Mouse (Mus musculus): ENCODE measurements around the gene Sfxn2. TPM values are rescaled to one million over a fixed set of nuclear protein-coding genes. Genes with fewer than 3 reads are reported as not detected.

Sfxn2 gene
- polyA plus RNA-seq, 1 experiment from 2014 or later = 14.8 TPM

DNA sequence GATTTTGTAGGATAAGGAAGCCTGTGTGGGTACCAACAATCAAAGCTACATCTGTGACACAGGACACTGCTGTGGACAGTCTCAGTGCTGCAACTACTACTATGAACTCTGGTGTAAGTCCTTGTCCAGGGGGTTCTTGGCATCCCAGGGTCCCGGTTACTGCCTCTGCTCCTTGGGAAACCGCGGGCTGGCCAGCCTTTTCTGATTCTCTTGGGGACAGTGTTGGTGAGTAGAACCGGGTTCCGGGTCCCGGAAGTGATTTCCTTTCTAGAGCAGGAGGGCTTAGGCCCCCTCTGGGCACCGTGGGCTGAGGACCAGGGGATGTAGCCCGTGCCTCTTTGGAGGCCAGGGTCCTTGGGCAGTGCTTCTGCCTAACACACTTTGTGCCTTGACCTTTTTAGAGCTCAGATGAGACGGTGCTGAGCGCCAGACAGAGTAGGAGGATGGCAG lies 71.2 kb downstream of the Sfxn2 start:
- H3K4me1 ChIP-seq (replicated peaks; ENCODE audit: control insufficient read depth, insufficient read depth, low read length) = peaks cover 45% of the 10 kb centered on the region
- 0 out of 2 replicates have a peak overlapping the region, but pooled peaks have one; percentile 12 for H3K9ac ChIP-seq (replicated peaks; ENCODE audit: low read depth, low read length)
- no peaks in the 10 kb centered on the region for H3K27me3 ChIP-seq (replicated peaks; ENCODE audit: control insufficient read depth, insufficient read depth, low read length)
- 82% methylated on average over 10 of the region's 10 CpGs for WGBS
- no peaks in the 10 kb centered on the region for H3K36me3 ChIP-seq (ENCODE audit: control insufficient read depth, insufficient read depth)
- no peak for ATAC-seq
- H3K9me3 ChIP-seq (ENCODE audit: control insufficient read depth, low read length) = no peaks in the 10 kb centered on the region
- no peak overlapping the region for H3K4me3 ChIP-seq (replicated peaks; ENCODE audit: low read length)
- H3K4me2 ChIP-seq (ENCODE audit: low read length) = no peak overlapping the region
- H3K27ac ChIP-seq (ENCODE audit: low read length) = peak overlapping the region; percentile 38; the same call in 1 of the 2 replicates

DNA sequence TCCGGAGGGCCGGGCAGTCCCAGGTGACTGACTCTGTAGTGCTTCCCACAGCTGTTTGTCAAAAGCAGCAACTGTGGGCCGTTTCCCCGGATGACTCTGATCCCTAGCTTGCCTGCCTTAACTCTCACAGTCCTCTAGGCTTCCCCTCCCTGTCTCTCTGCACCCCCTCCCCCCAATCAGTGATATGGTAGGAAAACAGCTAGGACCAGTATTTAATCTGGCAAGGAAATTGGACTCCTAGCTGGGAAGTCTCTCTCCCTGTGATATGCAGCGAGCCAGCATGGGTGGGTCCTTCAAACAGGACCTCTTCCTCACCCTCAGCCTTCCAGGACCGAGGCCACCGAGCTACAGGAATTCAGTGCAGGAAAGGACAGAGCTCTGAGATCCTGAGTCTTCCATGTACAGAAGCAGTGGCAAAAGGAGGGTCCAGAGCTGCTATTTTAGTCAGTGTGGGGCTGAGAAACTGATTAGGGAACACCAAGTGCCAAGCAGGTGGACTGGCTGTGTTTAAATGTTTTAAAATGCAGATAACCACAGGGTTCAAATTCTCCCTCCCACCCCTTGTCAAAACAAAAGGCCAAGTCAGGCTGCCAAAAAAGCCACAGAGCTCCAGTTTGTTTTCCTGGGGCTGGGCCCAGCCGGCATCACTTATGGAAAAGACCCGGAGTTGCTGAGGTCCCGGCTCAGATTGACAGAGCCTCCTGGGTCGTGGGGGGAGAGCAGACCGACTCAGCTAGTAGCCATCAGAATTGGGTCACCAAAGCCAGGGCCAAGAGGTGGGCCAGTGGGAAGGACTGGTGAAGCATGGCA lies 71.8 kb downstream of the Sfxn2 start:
- WGBS = 21% methylated on average over 12 of the region's 12 CpGs
- Histone ChIP-seq H3K4me3 (replicated peaks; ENCODE audit: low read length) (no peak overlapping the region), H3K4me2 (ENCODE audit: low read length) (no peak overlapping the region), H3K27ac (ENCODE audit: low read length) (peak overlapping the region; percentile 38), H3K9ac (replicated peaks; ENCODE audit: low read depth, low read length) (no peak overlapping the region), H3K27me3 (replicated peaks; ENCODE audit: control insufficient read depth, insufficient read depth, low read length) (no peaks in the 10 kb centered on the region), H3K36me3 (ENCODE audit: control insufficient read depth, insufficient read depth) (no peaks in the 10 kb centered on the region), H3K4me1 (replicated peaks; ENCODE audit: control insufficient read depth, insufficient read depth, low read length) (peaks cover 45% of the 10 kb centered on the region), H3K9me3 (ENCODE audit: control insufficient read depth, low read length) (no peaks in the 10 kb centered on the region)
- peak; percentile 58 for ATAC-seq

DNA sequence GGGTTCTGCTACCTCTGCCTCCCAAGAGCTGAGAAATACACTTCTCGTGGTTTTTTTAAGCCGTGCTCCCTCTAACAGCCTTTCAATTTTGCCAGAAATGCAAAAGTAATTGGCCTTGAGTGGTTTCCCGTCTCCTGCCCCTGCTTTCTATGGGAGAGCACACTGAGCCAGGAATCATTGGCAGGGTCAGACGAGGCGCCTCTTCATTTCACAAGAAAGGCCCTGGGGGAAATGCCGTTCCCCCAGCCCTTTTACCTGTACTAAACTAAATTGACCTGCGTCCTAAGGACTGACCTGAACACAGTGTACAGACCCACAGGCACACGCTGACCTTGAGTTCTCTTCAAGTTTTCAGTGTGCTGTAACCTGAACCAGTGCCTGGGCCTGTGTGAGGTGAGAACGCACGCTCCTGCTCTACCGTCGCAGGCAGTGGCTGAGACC lies 72.9 kb downstream of the Sfxn2 start:
- H3K9me3 ChIP-seq (ENCODE audit: control insufficient read depth, low read length) = no peaks in the 10 kb centered on the region
- 72% methylated on average over 12 of the region's 12 CpGs for WGBS
- peaks cover 43% of the 10 kb centered on the region for H3K4me1 ChIP-seq (replicated peaks; ENCODE audit: control insufficient read depth, insufficient read depth, low read length)
- no peak overlapping the region for H3K9ac ChIP-seq (replicated peaks; ENCODE audit: low read depth, low read length)
- H3K36me3 ChIP-seq (ENCODE audit: control insufficient read depth, insufficient read depth) = no peaks in the 10 kb centered on the region
- H3K27me3 ChIP-seq (replicated peaks; ENCODE audit: control insufficient read depth, insufficient read depth, low read length) = no peaks in the 10 kb centered on the region
- H3K4me3 ChIP-seq (replicated peaks; ENCODE audit: low read length) = no peak overlapping the region
- ATAC-seq = no peak
- no peak overlapping the region for H3K27ac ChIP-seq (ENCODE audit: low read length)
- no peak overlapping the region for H3K4me2 ChIP-seq (ENCODE audit: low read length)

DNA sequence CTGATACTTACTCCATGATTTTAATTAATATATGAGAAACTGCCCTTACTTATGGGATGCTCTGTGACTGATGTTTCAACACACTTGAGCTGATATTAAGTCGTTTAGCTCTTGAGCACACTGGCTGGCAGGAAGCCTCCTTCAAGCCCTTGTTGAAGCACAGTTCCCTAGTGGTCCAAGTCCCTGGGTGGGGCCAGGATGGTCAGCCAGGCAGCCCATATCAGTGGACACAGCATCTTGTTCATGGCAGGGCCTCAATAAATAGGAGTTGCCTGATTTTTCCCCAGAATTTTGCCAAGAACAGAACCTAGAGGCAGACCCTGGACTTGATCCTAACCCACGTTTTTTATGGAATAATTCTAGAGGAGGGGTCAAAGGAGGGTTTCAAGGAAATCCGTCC lies 74.1 kb downstream of the Sfxn2 start:
- Histone ChIP-seq H3K36me3 (ENCODE audit: control insufficient read depth, insufficient read depth) (no peaks in the 10 kb centered on the region), H3K4me2 (ENCODE audit: low read length) (no peak overlapping the region), H3K4me3 (replicated peaks; ENCODE audit: low read length) (no peak overlapping the region), H3K27me3 (replicated peaks; ENCODE audit: control insufficient read depth, insufficient read depth, low read length) (no peaks in the 10 kb centered on the region), H3K9ac (replicated peaks; ENCODE audit: low read depth, low read length) (no peak overlapping the region), H3K9me3 (ENCODE audit: control insufficient read depth, low read length) (no peaks in the 10 kb centered on the region), H3K27ac (ENCODE audit: low read length) (no peak overlapping the region), H3K4me1 (replicated peaks; ENCODE audit: control insufficient read depth, insufficient read depth, low read length) (peaks cover 31% of the 10 kb centered on the region)
- ATAC-seq = no peak
- 78% methylated on average over 3 of the region's 3 CpGs for WGBS

Other genes with a start within 250 kb of the Sfxn2 start
- 74.1 and 89.8 TPM in 2 replicates for gene Psd, start 246.2 kb upstream of the Sfxn2 start, polyA plus RNA-seq (2015; fragmentation: Nextera tagmentation; extraction: Ambion mirVana)
- 40.1 and 44.2 TPM in 2 replicates for gene Fbxl15, start 245.2 kb upstream of the Sfxn2 start, polyA plus RNA-seq (2015; fragmentation: Nextera tagmentation; extraction: Ambion mirVana)
- 375 and 392 TPM in 2 replicates for gene Cuedc2, start 234.7 kb upstream of the Sfxn2 start, polyA plus RNA-seq (2015; fragmentation: Nextera tagmentation; extraction: Ambion mirVana)
- gene Mfsd13a, start 232.2 kb upstream of the Sfxn2 start, polyA plus RNA-seq (2015; fragmentation: Nextera tagmentation; extraction: Ambion mirVana) = 12.2 and 12.3 TPM in 2 replicates
- 2.1 and 3.0 TPM in 2 replicates for gene 2310034G01Rik, start 223.1 kb upstream of the Sfxn2 start, polyA plus RNA-seq (2015; fragmentation: Nextera tagmentation; extraction: Ambion mirVana)
- gene Actr1a, start 177.6 kb upstream of the Sfxn2 start, polyA plus RNA-seq (2015; fragmentation: Nextera tagmentation; extraction: Ambion mirVana) = 400 and 401 TPM in 2 replicates
- gene Sufu, start 176.5 kb upstream of the Sfxn2 start, polyA plus RNA-seq (2015; fragmentation: Nextera tagmentation; extraction: Ambion mirVana) = 26.4 and 32.3 TPM in 2 replicates
- gene Trim8, start 71.7 kb upstream of the Sfxn2 start, polyA plus RNA-seq (2015; fragmentation: Nextera tagmentation; extraction: Ambion mirVana) = 24.5 and 27.7 TPM in 2 replicates
- 226 and 246 TPM in 2 replicates for gene Arl3, start 167 bp upstream of the Sfxn2 start, polyA plus RNA-seq (2015; fragmentation: Nextera tagmentation; extraction: Ambion mirVana)
- gene Wbp1l, start 25.7 kb downstream of the Sfxn2 start, polyA plus RNA-seq (2015; fragmentation: Nextera tagmentation; extraction: Ambion mirVana) = 39.1 and 41.3 TPM in 2 replicates
- 0.33 TPM in 1 of 2 replicates, not detected in the other for gene Cyp17a1, start 99.8 kb downstream of the Sfxn2 start, polyA plus RNA-seq (2015; fragmentation: Nextera tagmentation; extraction: Ambion mirVana)
- gene Borcs7, start 116.5 kb downstream of the Sfxn2 start, polyA plus RNA-seq (2015; fragmentation: Nextera tagmentation; extraction: Ambion mirVana) = 12.2 and 14.0 TPM in 2 replicates
- gene As3mt, start 134.1 kb downstream of the Sfxn2 start, polyA plus RNA-seq (2015; fragmentation: Nextera tagmentation; extraction: Ambion mirVana) = 17.4 and 18.5 TPM in 2 replicates
- 2.9 and 3.8 TPM in 2 replicates for gene Cnnm2, start 188.2 kb downstream of the Sfxn2 start, polyA plus RNA-seq (2015; fragmentation: Nextera tagmentation; extraction: Ambion mirVana)